Mouse (Mus musculus) v-Abl transformed pro-B cells (cell line): ENCODE measurements around the gene Tomm70a.

Experiments used
- in situ Hi-C, 2 experiments: fragments of 400-800 bp; cut with MboI; formaldehyde crosslinking; loops; one replicate each; pipeline ENCODE4 v1.15.1; 2025; ENCODE audit not compliant: unreplicated experiment in 2 of 2

The Tomm70a gene

GRCm38 (mm10) chr16:57132326-57132725 is 10.8 kb downstream of the Tomm70a start:
- in situ Hi-C loops: no loop called here

DNA sequence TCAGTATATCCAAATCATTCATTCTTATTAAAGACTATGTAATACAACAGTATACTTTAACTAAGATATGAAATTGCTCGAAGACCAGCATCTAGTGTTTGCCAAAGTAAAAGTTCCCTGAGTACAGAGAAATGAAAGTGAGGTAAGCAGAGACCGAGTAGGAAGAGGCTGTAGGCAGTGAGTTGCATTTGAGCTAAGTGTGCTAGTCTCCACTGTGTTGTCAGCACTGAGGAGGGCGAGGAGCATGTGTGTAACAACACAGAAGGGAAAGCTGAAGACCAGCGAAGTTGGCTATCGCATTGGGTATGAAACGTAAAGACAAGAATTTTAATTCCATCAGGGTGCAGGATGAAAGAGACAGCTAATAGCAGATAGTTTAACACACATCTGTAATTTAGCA is 12.1 kb downstream of the Tomm70a start:
- in situ Hi-C loops: no loop called here

- in situ Hi-C loops: no loop called here
These were observed 23.2 kb downstream of the Tomm70a start for GRCm38 (mm10) chr16:57144741-57145140.

DNA sequence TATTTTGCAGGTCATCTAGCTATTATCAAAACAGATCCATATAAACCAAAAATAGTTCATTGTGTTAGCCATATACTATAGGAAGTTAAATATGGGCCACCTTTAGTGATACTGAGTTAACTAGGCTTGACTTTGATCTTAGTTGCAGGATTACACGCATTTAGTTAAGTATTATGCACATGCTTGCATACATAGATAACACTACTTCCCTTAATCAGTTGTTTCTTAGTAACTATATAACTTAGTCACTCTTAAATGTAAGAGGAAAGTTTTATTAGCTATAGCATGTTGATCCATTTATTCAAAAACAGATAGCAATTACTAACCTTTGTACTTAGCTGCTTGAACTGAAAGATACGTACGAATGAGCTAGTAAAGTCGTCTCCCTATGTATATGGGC is 29.9 kb downstream of the Tomm70a start:
- in situ Hi-C loops: no loop called here

DNA sequence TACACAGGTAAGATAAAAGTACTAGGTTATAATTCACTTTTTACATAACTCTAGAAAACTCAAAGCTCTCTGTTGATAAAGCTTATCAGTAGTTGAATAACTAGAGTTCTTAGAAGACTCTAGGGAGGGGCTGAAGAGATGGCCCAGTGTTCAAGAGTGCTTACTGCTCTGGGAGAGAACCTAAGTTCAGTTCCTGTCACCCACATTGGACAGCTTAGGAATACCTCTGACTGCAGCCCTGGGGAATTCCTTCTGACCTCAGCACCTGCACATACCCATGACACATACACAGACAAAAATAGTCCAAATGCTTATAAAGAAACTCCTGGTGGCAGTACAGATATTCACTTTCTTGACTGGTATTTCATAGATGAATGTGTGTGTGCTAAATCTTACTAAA is 34.4 kb downstream of the Tomm70a start:
- in situ Hi-C loops: no loop called here

DNA sequence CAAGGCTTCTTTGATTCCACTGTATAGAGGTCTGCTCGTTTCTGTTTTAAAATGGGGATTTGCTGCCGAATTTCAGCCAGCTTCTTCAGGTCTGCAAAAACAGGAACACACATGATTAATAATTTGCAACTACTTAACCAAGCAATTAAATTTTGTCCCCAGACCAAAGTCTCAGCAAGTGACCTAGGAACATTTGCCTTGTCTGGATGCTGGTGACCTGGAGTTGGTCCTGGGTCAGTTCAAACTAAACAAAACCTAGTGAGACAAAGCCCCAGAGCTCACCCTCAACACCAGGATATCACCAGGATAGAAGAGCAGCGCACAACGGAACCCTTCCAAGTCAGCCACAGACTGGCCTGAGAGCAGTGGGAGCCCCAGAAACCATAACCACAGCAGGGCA is 35.6 kb downstream of the Tomm70a start:
- in situ Hi-C loops: no loop called here

DNA sequence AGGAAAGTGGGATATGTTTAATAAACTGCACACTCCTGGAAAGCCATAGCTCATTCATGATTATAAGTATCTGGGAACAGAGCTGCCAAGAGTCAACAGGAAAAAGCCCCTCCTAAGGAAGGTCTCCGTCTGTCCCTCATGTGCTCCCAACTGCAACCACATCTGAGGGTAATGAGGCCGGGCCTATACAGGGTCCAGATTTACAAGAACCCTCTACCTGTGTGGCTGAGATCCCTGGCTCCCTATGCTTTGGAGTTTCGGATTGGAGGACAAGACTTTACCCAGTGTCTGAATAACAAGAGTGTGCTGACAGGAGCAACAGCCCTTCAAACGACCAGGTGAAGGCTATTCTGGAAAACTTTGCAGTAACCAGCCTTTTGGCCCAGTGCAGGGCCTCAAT is 36.2 kb downstream of the Tomm70a start:
- in situ Hi-C loops: no loop called here

- in situ Hi-C loops: loop anchor here in 1 of 2 experiments (10.0 kb wide), 1 partner anchor 385 kb away; no protein-coding TSS in a partner anchor
These were observed 38.3 kb downstream of the Tomm70a start for GRCm38 (mm10) chr16:57159835-57160234.

- in situ Hi-C loops: loop anchor here in 1 of 2 experiments (10.0 kb wide), 1 partner anchor 388 kb away; no protein-coding TSS in a partner anchor
These were observed 41.3 kb downstream of the Tomm70a start for GRCm38 (mm10) chr16:57162841-57163240.

GRCm38 (mm10) chr16:57163694-57164093 is 42.2 kb downstream of the Tomm70a start:
- in situ Hi-C loops: loop anchor here in 1 of 2 experiments (10.0 kb wide), 1 partner anchor 389 kb away; no protein-coding TSS in a partner anchor

- in situ Hi-C loops: loop anchor here (5.0 to 10.0 kb wide), 3 partner anchors 43 to 390 kb away; partner anchors contain the start of gene Tomm70a (in 1 of the 2)
These were observed 43.7 kb downstream of the Tomm70a start for GRCm38 (mm10) chr16:57165157-57165556.

DNA sequence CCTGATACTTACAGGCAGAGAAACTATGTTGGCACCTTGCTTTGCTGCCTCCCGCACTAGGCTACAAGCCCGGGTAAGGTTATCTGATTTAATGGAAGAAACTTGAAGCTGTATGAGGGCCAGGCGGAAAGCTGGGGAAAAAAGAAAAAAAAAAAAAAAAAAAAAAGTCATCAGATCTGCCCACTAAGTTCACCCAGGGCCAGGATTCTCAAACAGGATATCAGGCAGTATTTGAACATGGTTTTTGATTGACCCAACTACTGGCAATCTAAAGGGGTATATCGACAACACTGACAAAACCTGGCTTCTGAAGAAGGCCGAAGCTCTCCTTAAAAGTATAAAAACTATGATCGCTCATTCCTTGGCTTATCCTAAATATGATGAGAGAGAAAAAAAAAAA is 44.6 kb downstream of the Tomm70a start:
- in situ Hi-C loops: loop anchor here (5.0 to 10.0 kb wide), 3 partner anchors 44 to 391 kb away; partner anchors contain the start of gene Tomm70a (in 1 of the 2)

- in situ Hi-C loops: loop anchor here (5.0 to 10.0 kb wide), 3 partner anchors 45 to 392 kb away; partner anchors contain the start of gene Tomm70a (in 1 of the 2)
These were observed 45.4 kb downstream of the Tomm70a start, which contains the start of gene Nit2 for GRCm38 (mm10) chr16:57166611-57167513. Gene Nit2, minus strand, starts transcription at chr16:57167341.

DNA sequence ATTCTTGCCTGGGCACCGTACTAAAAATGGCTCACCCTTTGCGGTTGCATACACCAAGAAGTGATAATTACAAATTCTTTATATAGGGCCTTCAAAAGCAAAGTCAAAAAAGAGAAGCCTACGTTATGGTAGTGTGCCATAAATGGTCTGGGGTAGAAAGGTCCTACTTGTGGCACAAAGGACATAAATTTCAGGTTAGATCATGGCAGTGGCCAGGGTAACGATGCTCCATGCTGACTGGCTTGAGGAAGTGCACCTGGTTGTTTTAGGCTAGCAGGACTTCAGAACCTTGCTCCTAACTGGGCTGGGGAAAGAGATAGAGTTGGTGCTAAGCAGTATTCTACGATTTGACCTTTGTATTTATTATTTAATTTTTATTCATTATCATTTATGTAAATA is 46.0 kb downstream of the Tomm70a start:
- in situ Hi-C loops: loop anchor here (5.0 to 10.0 kb wide), 3 partner anchors 45 to 393 kb away; partner anchors contain the start of gene Tomm70a (in 1 of the 2)

DNA sequence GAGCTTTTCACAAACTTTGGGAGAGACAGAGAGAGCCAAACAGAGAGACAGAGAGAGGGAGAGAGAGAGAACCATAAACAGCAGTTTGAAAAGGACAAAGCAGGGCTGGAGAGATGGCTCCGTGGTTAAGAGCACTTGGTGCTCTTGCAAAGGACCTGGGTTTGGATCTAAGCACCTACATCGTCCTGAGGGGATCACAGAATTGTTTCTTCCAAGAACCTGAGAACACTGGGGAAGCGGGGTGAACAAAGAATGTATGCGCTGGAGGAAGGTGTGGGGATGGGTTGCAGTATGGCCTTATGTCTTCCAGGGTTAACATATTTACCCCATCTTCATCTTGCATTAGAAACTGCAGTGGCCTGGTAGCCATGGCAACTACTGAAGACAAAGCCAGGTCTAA is 46.7 kb downstream of the Tomm70a start:
- in situ Hi-C loops: loop anchor here (5.0 to 10.0 kb wide), 3 partner anchors 46 to 393 kb away; partner anchors contain the start of gene Tomm70a (in 1 of the 2)

GRCm38 (mm10) chr16:57171161-57171560 is 49.7 kb downstream of the Tomm70a start:
- in situ Hi-C loops: loop anchor here in 1 of 2 experiments (10.0 kb wide), 1 partner anchor 424 kb away; no protein-coding TSS in a partner anchor

DNA sequence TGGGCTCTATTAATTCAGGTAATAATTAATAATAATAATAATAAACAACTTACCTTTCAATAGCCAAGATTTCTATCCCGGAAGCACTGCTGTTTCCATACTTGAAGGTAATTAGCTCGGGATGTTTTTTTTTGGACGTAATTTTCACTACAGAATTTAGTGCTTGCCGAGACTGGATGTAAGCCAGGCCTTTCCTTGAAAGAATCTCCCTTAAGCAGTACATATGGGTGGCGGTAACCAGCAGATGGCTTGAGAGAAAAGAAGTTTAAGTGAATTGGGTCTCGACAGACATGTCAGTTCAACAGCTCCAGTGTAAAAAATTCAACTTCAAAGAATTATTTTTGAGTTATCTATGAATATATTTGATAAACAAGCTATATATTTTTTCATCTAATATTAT is 50.1 kb downstream of the Tomm70a start:
- in situ Hi-C loops: loop anchor here in 1 of 2 experiments (10.0 kb wide), 1 partner anchor 423 kb away; no protein-coding TSS in a partner anchor

- in situ Hi-C loops: loop anchor here in 1 of 2 experiments (10.0 kb wide), 1 partner anchor 420 kb away; no protein-coding TSS in a partner anchor
These were observed 53.0 kb downstream of the Tomm70a start for GRCm38 (mm10) chr16:57174480-57174879.

- in situ Hi-C loops: loop anchor here (10.0 to 25.0 kb wide), 2 partner anchors 413 to 419 kb away; no protein-coding TSS in a partner anchor
These were observed 54.2 kb downstream of the Tomm70a start for GRCm38 (mm10) chr16:57175751-57176150.

- in situ Hi-C loops: loop anchor here (10.0 to 25.0 kb wide), 2 partner anchors 414 to 419 kb away; no protein-coding TSS in a partner anchor
These were observed 54.8 kb downstream of the Tomm70a start for GRCm38 (mm10) chr16:57176276-57176675.

DNA sequence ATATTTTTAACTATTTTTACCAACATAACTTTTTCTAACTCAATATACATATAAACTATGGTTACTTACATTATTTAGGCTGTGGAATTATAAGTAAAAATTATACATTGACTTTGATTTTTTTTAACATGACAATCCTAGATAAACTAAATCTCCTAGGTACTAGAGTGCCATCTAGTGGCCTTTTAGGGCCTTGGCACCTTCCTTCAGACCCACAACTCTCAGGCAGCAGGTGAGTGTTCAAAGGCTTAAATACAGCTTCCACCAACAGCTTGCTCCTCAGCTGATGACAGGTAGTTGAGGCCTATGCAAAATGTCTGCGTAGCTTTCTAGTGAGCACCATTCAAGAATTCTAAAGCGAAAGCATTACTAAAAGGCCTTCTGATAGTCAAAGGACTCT is 55.8 kb downstream of the Tomm70a start:
- in situ Hi-C loops: loop anchor here (10.0 to 25.0 kb wide), 2 partner anchors 415 to 418 kb away; no protein-coding TSS in a partner anchor
